Mouse (Mus musculus): ENCODE results near the gene Sumo3. TPM values are rescaled to one million over a fixed set of nuclear protein-coding genes. Genes with fewer than 3 reads are reported as not detected.

Sumo3 gene
- polyA plus RNA-seq, 2 experiments: 82.5 to 109 TPM

GRCm38 (mm10) chr10:77613409-77613808 is 7.5 kb downstream of the Sumo3 start:
- H3K27ac ChIP-seq: no peak overlapping the region
- no peak for DNase-seq (ENCODE audit: low read depth in 3 of 3, low spot score in 3 of 3)

GRCm38 (mm10) chr10:77615647-77616046 is 9.8 kb downstream of the Sumo3 start:
- Histone ChIP-seq H3K4me1 (replicated peaks; ENCODE audit: control insufficient read depth in 2 of 2, insufficient read depth in 2 of 2, low read length in 1 of 2) (peaks cover 0 to 6% of the 10 kb centered on the region in 2 experiments; a peak in 2 of 4 replicates), H3K4me2 (ENCODE audit: low read depth) (no peak overlapping the region), H3K9ac (replicated peaks) (no peak overlapping the region), H3K36me3 (replicated peaks; ENCODE audit: control insufficient read depth, insufficient read depth, low read depth) (peaks cover 42% of the 10 kb centered on the region), H3K4me3 (ENCODE audit: insufficient read depth in 1 of 2, low read depth in 2 of 2, low read length in 2 of 2) (no peak overlapping the region), H3K27ac (no peak overlapping the region), H3K27me3 (ENCODE audit: control insufficient read depth, insufficient read depth, low read length) (no peaks in the 10 kb centered on the region), H3K9me3 (ENCODE audit: control insufficient read depth, low read length) (no peaks in the 10 kb centered on the region)
- ATAC-seq (ENCODE audit: insufficient read depth) (no peak), DNase-seq (ENCODE audit: low read depth in 3 of 3, low spot score in 3 of 3) (no peak)
- 80% methylated on average over 8 of the region's 8 CpGs for WGBS (ENCODE audit: insufficient replicate concordance)
- TF ChIP-seq EP300 (IDR thresholded peaks at IDR 0.05; ENCODE audit: low read depth) (no peak), CTCF (IDR thresholded peaks at IDR 0.05; ENCODE audit: low read depth) (no peak)

More at GRCm38 (mm10) chr10:77613409-77613808, 7.5 kb downstream of the Sumo3 start:
- H3K36me3 ChIP-seq (replicated peaks; ENCODE audit: control insufficient read depth, insufficient read depth, low read depth): peaks cover 47% of the 10 kb centered on the region
- no peak overlapping the region for H3K4me2 ChIP-seq (ENCODE audit: low read depth)
- ATAC-seq (ENCODE audit: insufficient read depth): 0 out of 2 replicates have a peak, but pooled peaks have one; percentile 17
- H3K9me3 ChIP-seq (ENCODE audit: control insufficient read depth, low read length): no peaks in the 10 kb centered on the region
- no peaks in the 10 kb centered on the region for H3K27me3 ChIP-seq (ENCODE audit: control insufficient read depth, insufficient read depth, low read length)
- no peak overlapping the region for H3K9ac ChIP-seq (replicated peaks)
- WGBS (ENCODE audit: insufficient replicate concordance): 53% methylated on average over 3 of the region's 3 CpGs
- H3K4me1 ChIP-seq (replicated peaks; ENCODE audit: control insufficient read depth in 2 of 2, insufficient read depth in 2 of 2, low read length in 1 of 2): peaks cover 0 to 6% of the 10 kb centered on the region in 2 experiments; a peak in 2 of 4 replicates
- no peak overlapping the region for H3K4me3 ChIP-seq (ENCODE audit: insufficient read depth in 1 of 2, low read depth in 2 of 2, low read length in 2 of 2)
- no peak for TF ChIP-seq CTCF (IDR thresholded peaks at IDR 0.05; ENCODE audit: low read depth)
- TF ChIP-seq EP300 (IDR thresholded peaks at IDR 0.05; ENCODE audit: low read depth): no peak

GRCm38 (mm10) chr10:77616166-77616565 is 10.3 kb downstream of the Sumo3 start:
- H3K4me2 ChIP-seq (ENCODE audit: low read depth): no peak overlapping the region
- no peak overlapping the region for H3K4me3 ChIP-seq (ENCODE audit: insufficient read depth in 1 of 2, low read depth in 2 of 2, low read length in 2 of 2)
- TF ChIP-seq EP300 (IDR thresholded peaks at IDR 0.05; ENCODE audit: low read depth): no peak
- peak; percentile 42 for TF ChIP-seq CTCF (IDR thresholded peaks at IDR 0.05; ENCODE audit: low read depth)
- H3K36me3 ChIP-seq (replicated peaks; ENCODE audit: control insufficient read depth, insufficient read depth, low read depth): peaks cover 37% of the 10 kb centered on the region
- peaks cover under 1 to 6% of the 10 kb centered on the region in 2 experiments; a peak in 2 of 4 replicates for H3K4me1 ChIP-seq (replicated peaks; ENCODE audit: control insufficient read depth in 2 of 2, insufficient read depth in 2 of 2, low read length in 1 of 2)
- DNase-seq (ENCODE audit: low read depth in 3 of 3, low spot score in 3 of 3) (no peak), ATAC-seq (ENCODE audit: insufficient read depth) (no peak)
- no peaks in the 10 kb centered on the region for H3K27me3 ChIP-seq (ENCODE audit: control insufficient read depth, insufficient read depth, low read length)
- H3K27ac ChIP-seq: no peak overlapping the region
- H3K9ac ChIP-seq (replicated peaks): no peak overlapping the region
- no peaks in the 10 kb centered on the region for H3K9me3 ChIP-seq (ENCODE audit: control insufficient read depth, low read length)
- WGBS (ENCODE audit: insufficient replicate concordance): 88% methylated on average over 9 of the region's 9 CpGs

- no peak overlapping the region for H3K4me3 ChIP-seq (ENCODE audit: insufficient read depth in 1 of 2, low read depth in 2 of 2, low read length in 2 of 2)
- no peaks in the 10 kb centered on the region for H3K27me3 ChIP-seq (ENCODE audit: control insufficient read depth, insufficient read depth, low read length)
- WGBS (ENCODE audit: insufficient replicate concordance): 79% methylated on average over 7 of the region's 7 CpGs
- H3K4me1 ChIP-seq (replicated peaks; ENCODE audit: control insufficient read depth in 2 of 2, insufficient read depth in 2 of 2, low read length in 1 of 2): peaks cover 7 to 12% of the 10 kb centered on the region in 2 experiments; a peak in 3 of 4 replicates
- no peaks in the 10 kb centered on the region for H3K9me3 ChIP-seq (ENCODE audit: control insufficient read depth, low read length)
- H3K36me3 ChIP-seq (replicated peaks; ENCODE audit: control insufficient read depth, insufficient read depth, low read depth): peaks cover 32% of the 10 kb centered on the region
- H3K4me2 ChIP-seq (ENCODE audit: low read depth): no peak overlapping the region
- ATAC-seq (ENCODE audit: insufficient read depth) (no peak), DNase-seq (ENCODE audit: low read depth in 3 of 3, low spot score in 3 of 3) (no peak)
- no peak overlapping the region for H3K9ac ChIP-seq (replicated peaks)
- H3K27ac ChIP-seq: no peak overlapping the region
- TF ChIP-seq CTCF (IDR thresholded peaks at IDR 0.05; ENCODE audit: low read depth) (no peak), EP300 (IDR thresholded peaks at IDR 0.05; ENCODE audit: low read depth) (no peak)
Measured at GRCm38 (mm10) chr10:77616926-77617325, 11.0 kb downstream of the Sumo3 start.

GRCm38 (mm10) chr10:77621546-77621945 is 15.6 kb downstream of the Sumo3 start:
- ATAC-seq (ENCODE audit: insufficient read depth): no peak; the same call in 1 of the 2 replicates
- Histone ChIP-seq H3K4me3 (ENCODE audit: insufficient read depth in 1 of 2, low read depth in 2 of 2, low read length in 2 of 2) (peak overlapping the region; percentile 56 to 77), H3K4me1 (replicated peaks; ENCODE audit: control insufficient read depth in 2 of 2, insufficient read depth in 2 of 2, low read length in 1 of 2) (peaks cover 10 to 22% of the 10 kb centered on the region in 2 experiments; a peak in 3 of 4 replicates), H3K27ac (peak overlapping the region; percentile 89), H3K9me3 (ENCODE audit: control insufficient read depth, low read length) (no peaks in the 10 kb centered on the region), H3K4me2 (ENCODE audit: low read depth) (peak overlapping the region; percentile 83), H3K9ac (replicated peaks) (peak overlapping the region; percentile 74), H3K27me3 (ENCODE audit: control insufficient read depth, insufficient read depth, low read length) (no peaks in the 10 kb centered on the region), H3K36me3 (replicated peaks; ENCODE audit: control insufficient read depth, insufficient read depth, low read depth) (peaks cover 7% of the 10 kb centered on the region)
- DNase-seq (ENCODE audit: low read depth in 3 of 3, low spot score in 3 of 3): no peak
- no peak for TF ChIP-seq EP300 (IDR thresholded peaks at IDR 0.05; ENCODE audit: low read depth)
- no peak for TF ChIP-seq CTCF (IDR thresholded peaks at IDR 0.05; ENCODE audit: low read depth)
- 66% methylated on average over 8 of the region's 8 CpGs for WGBS (ENCODE audit: insufficient replicate concordance)

All from liver, embryonic 14.5 days (tissue).